Mouse (Mus musculus): Measurements from ENCODE around the gene Ece1. TPM values are rescaled to one million over a fixed set of nuclear protein-coding genes. Genes with fewer than 3 reads are reported as not detected.

The Ece1 gene
- polyA plus RNA-seq, 1 experiment, result 33.7 TPM

GRCm38 (mm10) chr4:137982869-137983268 lies 120.8 kb downstream of the Ece1 start:
- 84% methylated on average over 1 of the region's 1 CpGs for WGBS
- TF ChIP-seq POLR2A (IDR thresholded peaks at IDR 0.05; ENCODE audit: low read depth, low read length) (no peak), CTCF (conservative IDR thresholded peaks at IDR 0.05; ENCODE audit: insufficient read depth, insufficient read length, low read depth, low read length) (no peak)
- no peaks in the 10 kb centered on the region for H3K4me1 ChIP-seq (ENCODE audit: control insufficient read depth, insufficient read depth, low read length)
- DNase-seq, result no peak
- no peak overlapping the region for H3K4me3 ChIP-seq (ENCODE audit: insufficient read depth, low read depth, low read length)
- no peak overlapping the region for H3K27ac ChIP-seq (ENCODE audit: insufficient read depth, low read depth, low read length)
- H3K27me3 ChIP-seq (replicated peaks; ENCODE audit: control insufficient read depth, insufficient read depth, low read length), result no peaks in the 10 kb centered on the region
- no peaks in the 10 kb centered on the region for H3K36me3 ChIP-seq (ENCODE audit: control insufficient read depth, insufficient read depth, low read length)

DNA sequence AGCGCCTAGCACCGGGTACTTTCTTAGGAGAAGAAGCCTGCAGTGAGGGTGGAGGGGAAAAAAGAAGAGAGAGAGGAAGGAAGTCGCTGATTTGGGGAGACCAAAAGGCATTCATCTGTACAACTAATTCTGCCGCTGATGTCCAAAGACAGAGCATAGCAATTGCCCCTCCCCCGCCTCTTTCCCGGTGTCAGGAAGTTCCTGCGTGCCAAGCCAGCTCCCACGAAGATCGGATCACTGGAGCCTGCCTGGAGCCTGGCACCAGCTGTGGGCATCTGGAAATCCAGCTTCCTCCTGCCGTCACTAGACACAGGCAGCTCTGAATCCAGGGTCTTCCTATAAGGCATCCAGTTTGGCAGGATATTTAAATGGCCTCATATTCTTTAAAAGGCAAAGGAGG lies 122.2 kb downstream of the Ece1 start:
- Histone ChIP-seq H3K4me3 (ENCODE audit: insufficient read depth, low read depth, low read length) (no peak overlapping the region), H3K36me3 (ENCODE audit: control insufficient read depth, insufficient read depth, low read length) (no peaks in the 10 kb centered on the region), H3K27me3 (replicated peaks; ENCODE audit: control insufficient read depth, insufficient read depth, low read length) (no peaks in the 10 kb centered on the region), H3K27ac (ENCODE audit: insufficient read depth, low read depth, low read length) (no peak overlapping the region), H3K4me1 (ENCODE audit: control insufficient read depth, insufficient read depth, low read length) (no peaks in the 10 kb centered on the region)
- 14% methylated on average over 10 of the region's 10 CpGs for WGBS
- peak; percentile 66 for DNase-seq
- TF ChIP-seq POLR2A (IDR thresholded peaks at IDR 0.05; ENCODE audit: low read depth, low read length), result no peak
- no peak for TF ChIP-seq CTCF (conservative IDR thresholded peaks at IDR 0.05; ENCODE audit: insufficient read depth, insufficient read length, low read depth, low read length)

- DNase-seq, result no peak
- Histone ChIP-seq H3K36me3 (ENCODE audit: control insufficient read depth, insufficient read depth, low read length) (no peaks in the 10 kb centered on the region), H3K4me1 (ENCODE audit: control insufficient read depth, insufficient read depth, low read length) (no peaks in the 10 kb centered on the region), H3K27me3 (replicated peaks; ENCODE audit: control insufficient read depth, insufficient read depth, low read length) (no peaks in the 10 kb centered on the region), H3K27ac (ENCODE audit: insufficient read depth, low read depth, low read length) (no peak overlapping the region), H3K4me3 (ENCODE audit: insufficient read depth, low read depth, low read length) (no peak overlapping the region)
- no peak for TF ChIP-seq POLR2A (IDR thresholded peaks at IDR 0.05; ENCODE audit: low read depth, low read length)
- no peak for TF ChIP-seq CTCF (conservative IDR thresholded peaks at IDR 0.05; ENCODE audit: insufficient read depth, insufficient read length, low read depth, low read length)
- WGBS, result 47% methylated on average over 5 of the region's 5 CpGs
Observed at GRCm38 (mm10) chr4:137984746-137985145, 122.7 kb downstream of the Ece1 start.

- 96% methylated on average over 5 of the region's 5 CpGs for WGBS
Observed at GRCm38 (mm10) chr4:137989426-137989825, 127.4 kb downstream of the Ece1 start.

DNA sequence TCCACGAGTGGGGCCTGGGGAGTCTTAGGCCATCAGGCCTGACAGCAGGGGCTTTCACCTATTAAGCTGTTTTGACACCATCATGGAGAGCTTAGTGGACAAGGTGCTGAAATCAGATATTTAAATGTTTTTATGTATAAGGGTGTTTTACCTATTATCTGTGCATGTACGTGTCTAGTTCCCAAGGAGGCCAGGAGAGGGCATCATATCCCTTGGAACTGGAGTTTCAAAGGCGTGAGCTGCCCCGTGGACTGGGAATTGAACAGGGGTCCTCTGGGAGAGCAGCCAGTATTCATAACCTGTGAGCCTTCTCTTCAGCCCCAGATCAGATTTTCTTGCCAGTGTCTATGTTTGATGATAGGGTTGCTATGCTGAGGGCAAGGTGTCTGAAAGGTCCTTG lies 128.4 kb downstream of the Ece1 start:
- H3K4me1 ChIP-seq (ENCODE audit: control insufficient read depth, insufficient read depth, low read length), result peaks cover 11% of the 10 kb centered on the region; the same call in 1 of the 2 replicates
- no peaks in the 10 kb centered on the region for H3K27me3 ChIP-seq (replicated peaks; ENCODE audit: control insufficient read depth, insufficient read depth, low read length)
- TF ChIP-seq POLR2A (IDR thresholded peaks at IDR 0.05; ENCODE audit: low read depth, low read length) (no peak), CTCF (conservative IDR thresholded peaks at IDR 0.05; ENCODE audit: insufficient read depth, insufficient read length, low read depth, low read length) (no peak)
- H3K27ac ChIP-seq (ENCODE audit: insufficient read depth, low read depth, low read length), result no peak overlapping the region
- H3K36me3 ChIP-seq (ENCODE audit: control insufficient read depth, insufficient read depth, low read length), result no peaks in the 10 kb centered on the region
- H3K4me3 ChIP-seq (ENCODE audit: insufficient read depth, low read depth, low read length), result no peak overlapping the region
- 96% methylated on average over 4 of the region's 4 CpGs for WGBS
- no peak for DNase-seq

More at GRCm38 (mm10) chr4:137989426-137989825, 127.4 kb downstream of the Ece1 start:
- Histone ChIP-seq H3K36me3 (ENCODE audit: control insufficient read depth, insufficient read depth, low read length) (no peaks in the 10 kb centered on the region), H3K27me3 (replicated peaks; ENCODE audit: control insufficient read depth, insufficient read depth, low read length) (no peaks in the 10 kb centered on the region), H3K27ac (ENCODE audit: insufficient read depth, low read depth, low read length) (no peak overlapping the region), H3K4me3 (ENCODE audit: insufficient read depth, low read depth, low read length) (no peak overlapping the region), H3K4me1 (ENCODE audit: control insufficient read depth, insufficient read depth, low read length) (0 out of 2 replicates have a peak, but pooled peaks cover 4% of the 10 kb centered on the region)
- no peak for DNase-seq
- TF ChIP-seq CTCF (conservative IDR thresholded peaks at IDR 0.05; ENCODE audit: insufficient read depth, insufficient read length, low read depth, low read length) (no peak), POLR2A (IDR thresholded peaks at IDR 0.05; ENCODE audit: low read depth, low read length) (no peak)

DNA sequence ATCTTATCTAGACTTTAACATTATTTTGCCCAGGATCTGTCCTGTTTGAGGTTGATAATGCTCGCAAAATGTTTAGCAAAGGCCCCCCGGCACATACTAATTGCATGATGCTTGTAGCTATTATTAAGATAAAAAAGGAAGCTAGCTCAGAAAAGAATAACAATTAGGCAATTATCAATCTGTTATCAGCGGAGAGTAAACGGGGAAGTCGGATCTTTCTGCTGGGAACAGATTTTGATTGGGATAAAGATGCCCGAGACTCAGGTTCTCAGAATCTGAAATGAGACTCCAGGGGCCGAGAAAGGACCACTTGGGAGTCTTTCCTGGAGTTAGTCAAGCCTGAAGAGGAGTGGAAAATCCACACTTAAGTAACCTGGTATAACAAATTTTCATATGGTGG lies 129.2 kb downstream of the Ece1 start:
- H3K36me3 ChIP-seq (ENCODE audit: control insufficient read depth, insufficient read depth, low read length), result no peaks in the 10 kb centered on the region
- DNase-seq, result no peak
- no peaks in the 10 kb centered on the region for H3K27me3 ChIP-seq (replicated peaks; ENCODE audit: control insufficient read depth, insufficient read depth, low read length)
- no peak for TF ChIP-seq CTCF (conservative IDR thresholded peaks at IDR 0.05; ENCODE audit: insufficient read depth, insufficient read length, low read depth, low read length)
- TF ChIP-seq POLR2A (IDR thresholded peaks at IDR 0.05; ENCODE audit: low read depth, low read length), result no peak
- H3K4me1 ChIP-seq (ENCODE audit: control insufficient read depth, insufficient read depth, low read length), result peaks cover 18% of the 10 kb centered on the region; the same call in 1 of the 2 replicates
- 78% methylated on average over 7 of the region's 7 CpGs for WGBS
- no peak overlapping the region for H3K27ac ChIP-seq (ENCODE audit: insufficient read depth, low read depth, low read length)
- H3K4me3 ChIP-seq (ENCODE audit: insufficient read depth, low read depth, low read length), result no peak overlapping the region

- peaks cover 19% of the 10 kb centered on the region; the same call in 1 of the 2 replicates for H3K4me1 ChIP-seq (ENCODE audit: control insufficient read depth, insufficient read depth, low read length)
- peak within 1 kb of the TSS; percentile 85 for H3K4me3 ChIP-seq (ENCODE audit: insufficient read depth, low read depth, low read length)
- H3K27me3 ChIP-seq (replicated peaks; ENCODE audit: control insufficient read depth, insufficient read depth, low read length), result no peaks in the 10 kb centered on the region
- H3K27ac ChIP-seq (ENCODE audit: insufficient read depth, low read depth, low read length), result peak within 1 kb of the TSS; percentile 79
- DNase-seq, result no peak
- H3K36me3 ChIP-seq (ENCODE audit: control insufficient read depth, insufficient read depth, low read length), result no peaks in the 10 kb centered on the region
- WGBS, result 3% methylated on average over 39 of the region's 39 CpGs
- TF ChIP-seq POLR2A (IDR thresholded peaks at IDR 0.05; ENCODE audit: low read depth, low read length) (no peak), CTCF (conservative IDR thresholded peaks at IDR 0.05; ENCODE audit: insufficient read depth, insufficient read length, low read depth, low read length) (no peak)
Observed at GRCm38 (mm10) chr4:137992890-137993289, 130.9 kb downstream of the Ece1 start, which contains the start of gene Eif4g3. Eif4g3 (plus strand) TSS chr4:137993022.
